Mouse (Mus musculus): Measurements from ENCODE around the gene Gm20715.
"Not testable (repeated sequence)": the region's sequence is repeated elsewhere in the genome, so short reads cannot be mapped to it uniquely, and the experiment has no call there.

DNA sequence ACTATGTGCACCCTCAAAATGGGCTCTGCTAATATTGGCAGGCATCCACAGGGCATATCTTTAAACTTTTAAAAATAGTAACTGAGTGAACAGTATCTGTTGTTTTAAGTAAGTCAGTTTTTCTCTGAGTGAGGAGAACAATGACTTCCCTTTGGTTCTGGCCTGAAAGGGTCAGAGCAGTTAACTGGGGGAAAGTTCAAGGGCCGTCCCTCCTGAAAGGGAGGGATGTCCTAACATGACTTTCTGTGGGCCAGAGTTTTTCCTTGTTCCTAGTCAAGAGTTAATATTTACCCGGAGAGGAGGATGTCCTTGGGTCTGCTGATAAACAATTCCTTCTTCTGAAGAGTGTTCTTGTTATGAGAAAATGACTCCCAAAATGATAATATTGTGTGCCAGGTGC is 67.6 kb downstream of the Gm20715 start:
- not testable (repeated sequence) for TF ChIP-seq EP300 (IDR thresholded peaks at IDR 0.05; ENCODE audit: insufficient read depth, low read depth, low read length); CTCF (IDR thresholded peaks at IDR 0.05; ENCODE audit: low read depth, low read length)

Measured in ES-Bruce4 (cell line).